Mouse (Mus musculus) megakaryocyte, adult 5-6 weeks (primary cell): ENCODE measurements around the gene Shld1. TPM values are rescaled to one million over a fixed set of nuclear protein-coding genes. Genes with fewer than 3 reads are reported as not detected.
A peak's percentile ranks its signal among the peaks of the same experiment; 100 is the strongest.

Source experiments
- ATAC-seq: 2 replicates; pipeline ENCODE4 v1.8.0; 2016; ENCODE audit warnings: mild to moderate bottlenecking, inconsistent platforms; ENCODE audit not compliant: poor library complexity, severe bottlenecking
- total RNA-seq, 2 experiments: library from RNA; stranded (forward) in 1 of 2; stranded (reverse) in 1 of 2; fragments of 153-499, 151-499 nt in 1 of 2; fragments of 221-1000, 200-1000 nt in 1 of 2; gene quantifications; 2 replicates each; pipeline versions ENCODE4 v1.2.3 to v1.2.4; 2015 to 2017

Gene Shld1
- total RNA-seq, 2 experiments from 2014 or later = 12.5 to 16.0 TPM

GRCm38 (mm10) chr2:132689569-132690231 lies 3.0 kb downstream of the Shld1 start:
- peak; percentile 19; the same call in 1 of the 2 replicates for ATAC-seq

DNA sequence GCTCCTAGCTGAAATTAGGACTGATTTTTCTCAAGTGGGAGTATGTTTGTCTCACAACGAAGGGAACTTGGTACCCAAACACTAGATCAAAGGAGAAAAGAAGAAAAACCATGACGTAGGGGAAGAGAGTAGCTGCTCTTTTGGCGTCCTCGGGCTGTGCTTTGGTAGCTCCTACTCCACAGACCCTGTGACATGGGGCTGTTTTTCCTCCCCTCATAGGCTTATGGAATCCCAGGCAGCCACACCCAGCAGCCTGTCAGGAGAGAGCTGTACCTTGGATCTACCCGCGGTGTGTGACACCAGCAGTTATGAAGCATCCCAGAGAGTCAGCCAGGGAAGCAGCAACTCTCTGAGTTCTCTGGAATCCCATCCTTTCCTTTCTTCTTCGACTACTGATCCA lies 5.0 kb downstream of the Shld1 start:
- no peak for ATAC-seq

- peak; percentile 60 for ATAC-seq
Observed at GRCm38 (mm10) chr2:132692320-132692719, 5.6 kb downstream of the Shld1 start.

GRCm38 (mm10) chr2:132693980-132694379 lies 7.2 kb downstream of the Shld1 start:
- no peak for ATAC-seq

GRCm38 (mm10) chr2:132695358-132696093 lies 8.8 kb downstream of the Shld1 start:
- ATAC-seq = peak; percentile 94

DNA sequence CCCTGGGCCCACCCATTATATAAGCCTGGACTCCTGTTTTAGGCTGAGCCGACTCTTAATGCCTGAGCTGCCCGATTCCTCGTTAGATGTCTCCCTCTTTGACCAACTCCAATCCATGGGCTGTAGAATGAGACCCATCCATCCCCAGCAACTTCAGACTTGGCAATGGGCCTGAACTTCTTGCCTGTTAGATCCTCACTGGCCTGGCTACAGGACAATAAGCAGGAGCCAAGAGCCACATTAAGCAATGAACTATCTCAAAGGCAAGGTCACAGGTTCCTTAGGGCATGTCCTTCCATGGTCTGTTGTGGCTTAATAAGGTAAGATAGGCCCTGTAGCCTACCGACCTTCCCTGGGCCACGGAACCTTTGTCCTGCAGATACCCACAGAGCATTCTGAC lies 9.8 kb downstream of the Shld1 start:
- ATAC-seq = no peak

- ATAC-seq = no peak
Observed at GRCm38 (mm10) chr2:132697256-132697655, 10.5 kb downstream of the Shld1 start.

- ATAC-seq = no peak
Observed at GRCm38 (mm10) chr2:132697695-132698094, 11.0 kb downstream of the Shld1 start.

GRCm38 (mm10) chr2:132698420-132698819 lies 11.7 kb downstream of the Shld1 start:
- no peak for ATAC-seq

GRCm38 (mm10) chr2:132700921-132701320 lies 14.2 kb downstream of the Shld1 start:
- no peak for ATAC-seq

GRCm38 (mm10) chr2:132701451-132701886 lies 14.7 kb downstream of the Shld1 start:
- ATAC-seq = peak; percentile 87

- ATAC-seq = no peak
Observed at GRCm38 (mm10) chr2:132705251-132705992, 18.7 kb downstream of the Shld1 start.

DNA sequence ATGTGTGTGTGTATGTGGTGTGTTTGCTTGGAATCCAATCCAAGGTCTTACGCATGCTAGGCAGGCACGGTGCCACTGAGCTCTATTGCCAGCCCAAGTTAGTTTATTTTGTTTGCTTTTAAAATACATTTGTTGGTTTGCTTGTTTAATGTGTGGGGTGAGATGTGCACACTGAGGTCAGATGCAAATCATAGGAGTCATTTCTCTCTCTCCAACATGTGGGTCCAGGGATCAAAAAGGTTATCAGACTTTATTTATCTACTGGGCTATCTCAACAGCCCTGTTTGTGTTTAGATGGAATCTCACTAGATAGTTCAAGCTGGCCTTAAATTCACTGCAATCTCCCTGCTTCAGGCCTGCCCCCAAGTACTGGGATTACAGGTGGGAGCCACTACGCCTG lies 19.6 kb downstream of the Shld1 start:
- no peak for ATAC-seq

- ATAC-seq = 0 out of 2 replicates have a peak, but pooled peaks have one; percentile 33
Observed at GRCm38 (mm10) chr2:132710488-132710887, 23.8 kb downstream of the Shld1 start.

DNA sequence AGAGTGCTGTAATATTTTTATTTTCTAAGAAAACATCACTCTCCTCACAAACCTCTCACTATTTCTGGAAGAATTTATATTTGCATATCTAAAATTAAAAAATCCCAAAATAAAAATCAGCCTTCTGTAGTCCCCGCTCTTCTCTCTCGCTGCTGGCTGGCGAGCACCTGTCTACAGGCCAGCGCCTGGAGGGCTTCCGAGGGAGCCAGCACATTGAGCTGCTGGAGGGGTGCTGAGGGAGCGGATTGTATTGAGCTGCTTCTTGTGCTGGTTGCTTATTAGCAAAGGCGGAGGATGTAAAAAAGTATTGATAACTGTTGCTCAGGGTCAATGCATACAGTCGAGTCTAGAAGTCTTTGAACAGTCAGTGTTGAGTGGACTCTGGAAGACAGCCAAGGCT lies 25.3 kb downstream of the Shld1 start:
- no peak for ATAC-seq

- ATAC-seq = peak; percentile 43
Observed at GRCm38 (mm10) chr2:132714522-132714921, 27.8 kb downstream of the Shld1 start.

DNA sequence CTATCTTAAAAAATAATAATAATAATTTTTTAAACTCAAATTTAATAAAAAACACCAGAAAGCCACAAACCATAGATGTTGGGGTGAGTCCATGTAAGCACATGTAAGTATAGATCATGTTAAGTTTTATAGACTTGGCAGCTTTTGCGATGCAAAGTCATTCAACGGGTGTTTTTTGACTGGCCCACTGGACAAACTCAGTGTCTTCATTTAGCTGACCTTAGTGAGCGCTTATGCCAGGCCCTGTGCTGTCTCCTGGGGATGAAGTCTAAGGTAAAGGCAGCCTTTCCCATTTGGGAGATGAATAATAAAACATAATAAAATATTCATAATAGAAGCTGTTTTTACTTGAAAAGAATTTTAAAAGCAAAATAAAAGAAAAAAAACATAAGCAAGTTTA lies 28.2 kb downstream of the Shld1 start:
- ATAC-seq = no peak

DNA sequence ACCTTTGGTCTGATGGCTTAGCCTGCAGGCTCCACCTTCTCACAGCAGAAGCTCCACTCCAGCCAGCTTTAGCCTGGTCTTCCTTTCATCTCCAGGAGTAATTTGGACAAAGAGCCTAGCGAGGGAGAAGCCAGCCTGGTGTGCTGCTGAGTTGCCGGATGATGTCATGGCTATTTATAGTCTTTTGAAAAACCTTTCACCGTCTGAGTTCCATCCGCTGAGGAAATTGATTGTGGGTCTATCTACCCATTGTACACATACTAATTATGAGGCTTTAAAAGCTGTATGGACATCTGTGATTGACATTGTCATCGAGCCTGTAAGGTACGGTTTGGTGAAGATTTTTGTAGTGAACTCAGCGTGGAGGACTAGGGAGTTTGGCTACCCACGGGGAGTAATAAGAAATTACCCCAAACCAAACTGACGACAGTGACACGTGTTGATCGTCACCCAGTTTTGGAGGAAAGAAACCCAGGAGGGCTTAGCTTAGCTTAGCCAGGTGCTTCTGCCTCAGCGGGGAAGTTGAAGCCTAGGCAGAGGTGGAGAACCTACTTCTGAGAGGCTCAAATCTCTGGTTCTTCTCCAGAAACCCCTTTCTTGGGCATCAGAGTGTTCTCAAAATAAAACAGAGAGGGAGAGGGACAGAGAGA lies 28.8 kb downstream of the Shld1 start:
- ATAC-seq = no peak

GRCm38 (mm10) chr2:132716154-132716553 lies 29.4 kb downstream of the Shld1 start:
- peak; percentile 93 for ATAC-seq

GRCm38 (mm10) chr2:132716901-132717536 lies 30.3 kb downstream of the Shld1 start:
- ATAC-seq = no peak

- ATAC-seq = no peak
Observed at GRCm38 (mm10) chr2:132717537-132717912, 30.8 kb downstream of the Shld1 start.
